Mouse (Mus musculus) Muller cell, postnatal 12 days (primary cell): Measurements from ENCODE around the gene Nrip3.

Source experiments
- DNase-seq: peaks from one replicate; pipeline ENCODE4 v3.0.0-alpha.2; 2015; ENCODE audit errors: inconsistent ontology term

The Nrip3 gene

DNA sequence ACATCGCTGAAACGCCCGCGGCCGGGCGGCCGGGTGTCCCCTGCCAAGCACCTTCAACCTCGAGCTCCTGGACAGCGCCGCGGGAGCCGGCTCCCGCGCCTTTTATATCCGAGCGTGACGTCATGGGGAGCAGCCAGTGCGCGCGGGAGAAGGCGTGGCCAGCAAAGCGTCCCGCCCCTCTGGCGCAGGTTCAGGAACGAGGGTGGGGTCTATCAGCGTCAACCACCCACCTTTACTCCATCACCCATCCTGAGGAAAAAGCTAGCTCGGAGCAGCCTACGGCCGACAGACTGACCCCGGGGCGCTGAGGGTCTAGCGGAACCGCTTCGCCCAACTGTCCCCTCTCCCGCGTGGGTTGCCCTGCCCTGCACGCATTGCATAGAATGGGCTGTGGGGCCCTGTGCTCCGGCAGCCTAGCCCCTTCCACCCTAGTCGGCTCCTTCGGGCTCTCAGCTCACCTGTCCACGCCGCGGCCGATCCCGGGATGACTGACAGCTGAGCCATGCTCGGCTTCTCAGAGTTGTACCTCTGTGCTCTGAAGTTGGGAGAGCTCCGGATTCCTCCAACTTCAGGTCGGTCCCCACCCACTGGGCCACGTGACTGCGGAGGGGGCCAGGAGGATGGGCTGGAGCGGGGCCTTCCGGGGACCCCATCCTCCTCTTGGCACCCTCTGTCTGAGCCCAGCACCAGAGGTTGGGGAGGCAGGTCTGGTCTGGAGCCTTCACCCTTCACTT lies at the start of gene Nrip3:
Gene Nrip3 (minus strand): TSS at position 556 of the 734 bp plus-strand sequence.
- peak; percentile 83 for DNase-seq

DNA sequence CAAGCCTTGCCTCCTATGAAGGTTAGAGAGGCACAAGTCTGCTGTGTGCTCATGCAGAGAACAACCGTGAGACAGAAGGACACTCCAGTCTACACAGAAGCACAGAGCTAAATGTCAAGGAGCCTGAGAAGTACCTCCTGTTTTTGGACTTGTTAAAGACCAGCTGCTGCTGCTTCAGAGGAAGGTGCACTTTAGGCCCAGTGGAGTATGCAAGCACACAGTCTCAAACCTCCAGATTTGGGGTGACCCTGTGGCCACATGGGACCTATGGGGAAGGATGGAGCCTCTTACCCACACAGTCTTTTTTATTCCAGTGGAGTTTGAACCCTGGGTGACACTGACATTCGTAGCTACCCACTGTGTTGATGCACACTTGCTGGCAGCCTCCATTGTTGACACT lies 49.6 kb upstream of the Nrip3 start:
- no peak for DNase-seq

DNA sequence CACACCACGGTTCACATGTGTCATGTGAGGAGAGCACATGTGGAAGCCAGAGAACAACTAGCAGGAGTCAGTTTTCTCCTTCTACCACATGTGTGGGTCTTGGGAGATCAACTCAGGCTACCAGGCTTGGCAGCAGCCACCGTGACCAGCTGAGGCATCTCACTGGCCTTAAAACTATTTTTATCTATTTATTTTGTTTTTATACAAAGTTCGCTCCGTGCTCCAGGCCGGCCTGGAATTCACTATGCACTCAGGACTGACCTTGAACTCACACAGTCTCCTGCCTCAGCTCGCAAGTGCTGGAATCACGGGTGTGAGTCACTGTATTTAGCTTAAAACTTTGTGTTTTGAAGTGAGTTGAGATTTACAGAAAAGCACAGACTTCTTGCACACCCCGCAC lies 45.1 kb upstream of the Nrip3 start:
- no peak for DNase-seq

- DNase-seq = no peak
Measured at GRCm38 (mm10) chr7:109825293-109825692, 43.5 kb upstream of the Nrip3 start.

- no peak for DNase-seq
Measured at GRCm38 (mm10) chr7:109818600-109818999, 36.8 kb upstream of the Nrip3 start.

DNA sequence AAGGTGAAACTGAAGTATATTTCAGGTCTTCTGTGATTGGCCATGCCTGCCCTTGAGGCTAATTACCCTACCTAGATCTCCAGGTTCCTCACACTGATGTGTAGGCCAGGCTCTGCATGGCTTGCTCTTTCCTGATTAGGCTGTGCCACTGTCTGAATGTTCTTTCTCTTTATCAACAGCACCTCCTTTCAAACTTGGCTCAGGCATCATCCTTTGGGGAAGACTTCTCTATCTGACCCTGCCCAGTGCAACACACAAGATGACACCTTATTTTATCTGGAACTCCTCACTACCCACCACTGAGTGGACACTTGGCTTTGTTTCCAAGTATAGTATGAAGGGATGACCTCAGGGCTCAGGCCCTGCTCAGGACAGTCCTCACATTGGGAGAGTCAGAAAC lies 36.1 kb upstream of the Nrip3 start:
- no peak for DNase-seq

DNA sequence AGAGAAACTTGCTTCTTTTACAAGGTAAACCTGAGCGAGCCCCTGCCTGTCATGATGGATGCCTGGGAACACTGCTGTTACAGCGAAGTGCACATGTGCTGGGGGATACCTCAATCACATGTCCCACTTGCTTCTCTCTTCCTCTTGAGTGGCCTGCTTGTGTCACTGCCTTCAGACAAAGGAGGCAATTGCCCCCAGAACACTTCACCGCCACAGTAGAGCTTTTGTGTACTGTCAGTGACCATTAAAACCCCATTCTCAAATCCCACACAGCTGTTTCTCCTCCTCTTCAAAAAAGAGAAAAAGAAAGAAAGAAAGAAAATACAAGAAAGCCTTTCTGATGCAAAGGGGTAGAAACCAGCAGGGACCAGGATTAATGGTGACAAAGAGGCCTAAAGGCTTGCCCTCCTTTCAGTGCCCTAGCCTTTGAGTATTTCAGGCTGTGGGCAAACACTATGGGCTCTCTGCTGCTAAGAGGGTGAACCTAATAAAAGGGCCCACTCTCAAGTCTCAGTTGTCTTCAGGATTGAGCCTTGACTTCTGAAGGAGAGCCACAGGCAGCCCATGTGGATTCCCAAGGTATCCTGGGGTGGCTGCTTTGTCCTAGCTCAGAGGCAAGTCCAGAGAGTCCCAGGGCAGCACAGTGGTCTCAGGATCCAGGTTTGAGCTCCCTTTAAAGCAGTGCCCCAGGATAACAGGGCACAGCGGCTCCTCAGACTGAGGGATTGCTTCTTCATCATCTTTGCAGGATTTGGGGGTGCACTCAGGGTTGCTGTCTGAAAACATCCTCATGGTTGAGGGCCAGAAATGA lies 31.7 kb upstream of the Nrip3 start:
- no peak for DNase-seq

DNA sequence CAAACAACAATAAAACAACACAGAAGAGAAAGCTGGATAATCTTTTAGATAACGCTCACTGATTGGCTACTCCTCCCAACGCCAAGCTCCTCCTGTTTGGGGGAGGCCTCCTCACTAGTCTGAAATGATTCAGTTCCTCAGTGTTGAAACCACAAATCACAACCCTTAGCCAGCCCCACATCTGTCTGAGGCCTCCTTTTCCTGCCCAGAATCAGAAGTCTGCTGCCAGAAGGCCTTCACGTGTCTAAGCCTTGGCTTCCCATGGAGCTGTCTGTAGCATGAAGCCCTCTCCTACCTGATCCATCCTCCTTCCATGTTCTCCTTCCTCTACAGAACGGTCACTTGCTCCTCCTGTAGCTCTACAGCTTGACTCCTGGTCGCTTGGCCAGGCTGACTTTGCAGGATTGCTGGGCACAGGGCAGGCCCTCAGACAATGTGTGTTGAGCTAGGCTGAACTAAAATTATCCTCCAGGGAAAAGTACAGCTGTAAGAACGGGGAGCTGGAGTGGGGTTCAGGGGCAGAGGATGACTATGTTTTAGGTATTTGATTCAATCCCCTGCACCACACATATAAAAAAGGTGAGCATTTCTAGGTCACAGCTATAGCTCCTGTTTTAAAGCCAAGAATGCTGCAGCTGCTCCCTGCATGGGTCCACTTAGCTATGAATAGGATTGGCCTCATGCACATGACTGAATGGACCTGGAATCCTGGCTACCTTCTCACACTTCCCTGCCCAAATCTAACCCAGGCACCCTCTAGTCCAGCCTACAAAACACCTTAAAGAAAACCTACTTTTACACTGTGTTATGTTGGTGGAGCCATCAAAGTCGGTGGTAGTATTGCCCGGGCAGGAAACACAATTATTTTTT lies 26.0 kb upstream of the Nrip3 start:
- peak; percentile 16 for DNase-seq

- DNase-seq = no peak
Measured at GRCm38 (mm10) chr7:109804843-109805242, 23.0 kb upstream of the Nrip3 start.

GRCm38 (mm10) chr7:109804355-109804754 lies 22.5 kb upstream of the Nrip3 start:
- no peak for DNase-seq

DNA sequence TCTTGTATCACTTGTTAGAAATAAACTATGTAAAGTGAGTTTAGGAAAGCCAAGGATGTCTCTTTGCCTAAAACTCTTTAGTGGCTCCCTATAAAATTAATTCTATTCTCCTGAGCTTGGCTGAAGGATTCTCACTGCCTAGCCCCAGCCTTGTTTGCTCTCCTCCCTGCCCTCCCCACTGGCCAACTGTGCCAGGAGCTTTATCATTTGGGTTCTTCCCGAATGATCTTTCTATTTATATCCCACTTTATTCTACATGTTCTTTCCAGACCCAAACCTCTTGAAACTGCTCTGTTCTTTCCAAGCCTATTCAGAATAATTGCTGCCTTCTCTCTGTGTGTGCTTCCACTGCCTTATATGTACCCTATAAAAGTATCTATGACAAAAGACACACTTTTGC lies 21.7 kb upstream of the Nrip3 start:
- DNase-seq = no peak

GRCm38 (mm10) chr7:109800626-109801025 lies 18.8 kb upstream of the Nrip3 start:
- DNase-seq = no peak

DNA sequence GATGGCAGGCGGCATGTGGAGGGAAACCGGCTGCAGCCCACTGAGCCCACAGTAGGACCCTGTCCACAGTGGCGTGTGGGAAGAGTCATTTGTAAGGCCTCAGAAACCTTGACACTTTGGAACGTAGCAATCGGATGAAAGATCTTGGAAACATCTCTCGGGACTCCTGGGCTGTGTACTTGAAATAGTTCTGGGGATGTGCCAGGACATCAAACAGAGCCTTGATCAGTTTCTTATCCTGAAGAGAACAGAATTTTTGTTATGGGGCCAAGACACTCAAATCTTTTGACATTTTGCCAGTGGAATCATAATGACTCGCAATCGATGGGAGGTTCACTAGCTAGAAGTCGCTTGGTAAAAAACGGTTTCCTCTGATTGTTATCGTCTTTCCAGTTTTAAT lies 17.3 kb upstream of the Nrip3 start:
- DNase-seq = no peak

DNA sequence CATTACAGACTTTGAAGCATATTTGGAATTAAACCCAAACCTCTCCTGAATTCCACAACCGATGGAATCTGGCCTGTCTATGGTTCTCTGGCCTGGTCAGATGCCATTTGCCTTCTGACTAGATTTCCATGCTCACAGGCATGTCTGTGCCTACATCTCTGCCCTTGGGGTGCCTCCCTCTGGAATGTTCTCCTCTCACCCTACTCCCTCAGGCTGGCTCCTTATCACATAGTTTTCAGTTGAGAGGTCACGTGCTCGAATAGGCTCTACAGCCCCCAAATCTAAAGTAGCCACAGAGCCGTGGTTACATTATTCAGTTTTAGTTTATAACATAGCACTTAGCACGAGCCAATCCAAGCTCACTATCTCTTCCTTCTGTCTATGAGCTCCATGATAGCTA lies 13.7 kb upstream of the Nrip3 start:
- DNase-seq = peak; percentile 61

GRCm38 (mm10) chr7:109794556-109794955 lies 12.7 kb upstream of the Nrip3 start:
- DNase-seq = no peak

DNA sequence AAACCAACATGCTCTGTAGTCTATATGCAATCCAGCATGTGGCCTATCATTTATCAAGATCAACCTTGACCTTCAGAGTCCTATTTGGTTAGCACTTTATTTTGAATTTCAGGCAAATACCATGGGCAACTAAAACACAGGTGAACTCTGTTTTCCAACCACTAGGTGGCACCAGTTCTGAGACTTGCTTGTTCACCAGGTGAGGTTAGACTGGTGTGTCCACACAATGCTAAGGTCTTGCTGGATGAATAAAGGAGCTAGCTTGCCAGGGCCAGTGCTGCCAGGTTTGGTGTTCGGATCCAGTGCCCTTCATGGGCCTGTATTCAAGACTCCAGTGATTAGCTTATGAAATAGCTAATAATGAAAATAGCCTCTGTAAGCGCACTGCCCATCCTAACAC lies 10.9 kb upstream of the Nrip3 start:
- peak; percentile 17 for DNase-seq

- no peak for DNase-seq
Measured at GRCm38 (mm10) chr7:109790818-109791217, 9.0 kb upstream of the Nrip3 start.

DNA sequence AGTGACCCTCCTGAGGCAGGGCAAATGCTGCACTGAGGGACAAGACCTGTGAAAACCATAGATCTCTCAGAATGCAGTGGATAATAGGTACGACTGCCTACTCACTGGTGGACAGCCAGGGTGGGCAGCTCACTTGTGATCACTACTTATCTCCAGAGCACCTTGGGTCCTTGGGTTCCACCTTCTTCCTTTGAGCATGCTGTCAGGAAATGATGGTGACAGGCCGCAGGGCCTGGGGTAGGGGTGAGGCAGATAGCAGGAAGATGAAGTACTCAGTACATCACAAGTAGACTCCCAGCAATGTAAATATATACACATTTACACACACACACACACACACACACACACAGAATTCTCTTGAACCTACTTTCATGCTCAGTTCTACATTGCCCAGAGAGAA lies 6.0 kb upstream of the Nrip3 start:
- DNase-seq = no peak

DNA sequence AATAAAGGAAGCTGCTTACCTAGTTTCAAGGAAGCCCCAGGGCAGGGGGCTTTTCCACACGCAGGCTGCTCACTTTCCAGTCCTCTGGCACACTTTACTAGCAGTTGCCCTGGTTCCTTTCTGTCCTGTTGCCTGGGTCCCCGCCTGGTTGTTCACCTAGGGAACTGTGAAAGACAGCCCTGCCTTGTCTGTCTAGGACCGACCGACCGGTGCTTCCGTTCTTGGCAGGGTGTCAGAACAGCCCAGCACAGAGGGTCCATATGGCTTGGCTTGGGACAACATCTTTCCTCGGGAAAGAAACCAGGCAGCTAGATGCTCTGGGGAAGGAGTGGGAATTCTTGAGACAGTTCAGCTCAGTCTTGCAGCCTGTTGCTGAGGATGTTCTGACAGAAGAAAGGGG lies 1.5 kb upstream of the Nrip3 start:
- no peak for DNase-seq

GRCm38 (mm10) chr7:109781087-109781469 lies 747 bp downstream of the Nrip3 start:
- DNase-seq = no peak

DNA sequence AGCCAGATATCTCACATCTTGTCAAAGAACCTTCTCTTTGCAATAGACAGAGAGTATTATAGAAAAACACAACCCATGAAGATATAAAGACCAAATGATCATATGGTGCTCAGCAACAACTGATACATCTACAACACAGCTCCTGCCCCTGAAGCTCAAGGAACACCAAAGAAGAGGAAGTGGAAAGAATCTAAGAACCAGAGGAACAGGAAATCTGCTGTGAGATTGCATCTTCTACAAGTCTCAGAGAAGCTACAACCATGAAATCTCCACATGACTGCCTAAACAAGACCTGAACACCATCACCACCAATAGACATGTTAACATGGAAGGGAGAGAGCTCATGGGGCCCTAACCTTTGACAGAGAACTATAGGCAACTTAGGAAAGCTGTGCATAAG lies 9.6 kb downstream of the Nrip3 start:
- no peak for DNase-seq

DNA sequence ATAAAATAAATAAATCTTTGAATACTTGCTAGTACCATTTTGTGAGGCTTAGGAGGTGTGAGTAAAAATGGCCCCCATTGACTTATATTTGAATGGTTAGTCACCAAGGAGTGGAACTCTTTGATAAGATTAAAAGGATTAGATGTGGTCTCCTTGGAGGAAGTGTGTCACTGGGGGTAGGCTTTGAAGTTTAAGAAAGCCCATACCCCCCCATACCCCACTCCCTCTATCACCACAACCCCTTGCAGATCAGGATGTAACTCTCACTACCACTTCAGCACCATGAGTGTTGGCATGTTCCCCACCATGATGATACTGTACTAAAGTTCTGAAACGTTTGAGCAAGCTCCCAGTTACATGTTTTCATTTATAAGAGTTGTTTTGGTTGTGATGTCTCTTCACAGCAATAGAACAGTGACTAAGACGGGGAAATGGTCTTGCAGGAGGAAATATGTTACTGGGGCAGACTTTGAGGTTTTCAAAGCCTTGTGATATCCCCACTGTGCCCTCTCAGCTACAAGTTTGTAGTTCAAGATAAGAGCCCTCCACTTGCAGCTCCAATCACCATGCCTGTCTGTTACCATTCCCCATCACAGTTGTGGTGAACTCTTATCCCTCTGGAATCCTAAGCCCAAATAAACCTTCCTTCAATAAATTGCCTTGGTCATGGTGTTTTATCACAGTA lies 13.0 kb downstream of the Nrip3 start:
- no peak for DNase-seq
